Mouse (Mus musculus): ENCODE data around the gene Yif1a.

- TF ChIP-seq POLR2A (IDR thresholded peaks at IDR 0.05; ENCODE audit: insufficient read depth, low read length) (no peak), EP300 (IDR thresholded peaks at IDR 0.05; ENCODE audit: insufficient read depth, low read depth, low read length) (no peak), CTCF (IDR thresholded peaks at IDR 0.05; ENCODE audit: low read depth, low read length) (no peak)
Observed at GRCm38 (mm10) chr19:5113783-5114182, 25.4 kb downstream of the Yif1a start.

Data from ES-Bruce4 (cell line).